Mouse (Mus musculus) kidney, postnatal 14 days (tissue): ENCODE measurements around the gene Isoc2b.
A peak's percentile ranks its signal among the peaks of the same experiment; 100 is the strongest.
"Not testable (repeated sequence)": the region's sequence is repeated elsewhere in the genome, so short reads cannot be mapped to it uniquely, and the experiment has no call there.

Experiments used
- DNase-seq: peaks from one replicate; pipeline ENCODE4 v3.0.0; 2022; ENCODE audit warnings: mixed read lengths

Gene Isoc2b

GRCm38 (mm10) chr7:4835631-4836327 is 34.3 kb downstream of the Isoc2b start:
- DNase-seq, result peak; percentile 38

- no peak for DNase-seq
Observed at GRCm38 (mm10) chr7:4830476-4830875, 39.6 kb downstream of the Isoc2b start.

DNA sequence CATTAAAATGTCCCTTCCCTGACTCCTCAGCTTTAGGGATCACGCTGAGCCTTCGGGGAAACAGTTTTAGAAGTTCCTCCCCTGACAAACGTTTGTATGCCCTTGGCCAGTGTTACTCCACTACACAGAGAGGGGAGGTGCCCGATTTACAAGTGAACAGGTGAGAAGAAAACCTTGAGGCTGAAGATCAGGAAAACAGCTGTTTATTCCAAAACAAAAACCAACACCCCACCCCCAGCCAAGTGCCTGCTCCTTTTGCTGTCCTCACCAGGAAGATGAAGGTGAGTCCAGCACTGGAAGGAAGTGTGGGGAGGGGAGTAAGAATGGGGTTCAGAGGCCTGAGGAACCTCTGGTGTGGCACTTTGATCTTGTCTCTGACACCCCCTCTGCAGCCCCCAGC is 44.7 kb downstream of the Isoc2b start:
- no peak for DNase-seq

DNA sequence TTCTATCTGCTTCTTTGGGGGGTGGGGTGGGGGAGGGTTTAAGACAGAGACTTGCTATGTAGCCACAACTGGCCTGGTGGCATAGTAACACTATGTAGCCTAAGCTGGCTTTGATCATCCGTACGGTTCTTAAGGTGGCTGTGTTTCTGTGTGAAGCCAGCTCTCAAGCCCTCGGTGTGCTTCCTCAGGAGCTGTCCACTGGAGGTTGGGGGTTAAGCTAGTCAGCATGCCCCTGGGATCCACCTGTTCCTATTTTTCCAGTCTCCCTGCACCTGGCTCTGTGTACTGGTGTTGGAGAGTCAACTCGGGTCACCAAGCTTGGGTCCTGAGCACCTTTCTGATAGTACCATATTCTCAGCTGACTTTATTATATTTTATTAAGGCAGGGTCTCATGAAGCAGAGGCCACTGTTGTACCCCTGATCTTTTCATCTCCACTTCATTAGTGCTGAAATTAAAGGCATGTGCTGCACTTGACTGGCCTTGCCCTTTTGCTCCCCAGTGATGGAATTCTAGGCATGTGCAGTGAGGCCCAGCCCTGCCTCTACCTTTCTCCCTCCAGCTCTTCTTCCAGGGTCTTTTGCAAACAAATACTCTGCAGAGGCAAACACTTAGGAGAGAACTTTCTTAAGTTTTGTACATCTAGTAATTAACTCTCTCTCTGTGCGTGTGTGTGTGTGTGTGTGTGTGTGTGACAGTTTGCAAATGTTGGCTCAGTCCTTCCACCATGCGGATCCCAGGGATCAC is 47.7 kb downstream of the Isoc2b start:
- peak; percentile 43 for DNase-seq

GRCm38 (mm10) chr7:4821690-4822089 is 48.4 kb downstream of the Isoc2b start:
- no peak for DNase-seq

DNA sequence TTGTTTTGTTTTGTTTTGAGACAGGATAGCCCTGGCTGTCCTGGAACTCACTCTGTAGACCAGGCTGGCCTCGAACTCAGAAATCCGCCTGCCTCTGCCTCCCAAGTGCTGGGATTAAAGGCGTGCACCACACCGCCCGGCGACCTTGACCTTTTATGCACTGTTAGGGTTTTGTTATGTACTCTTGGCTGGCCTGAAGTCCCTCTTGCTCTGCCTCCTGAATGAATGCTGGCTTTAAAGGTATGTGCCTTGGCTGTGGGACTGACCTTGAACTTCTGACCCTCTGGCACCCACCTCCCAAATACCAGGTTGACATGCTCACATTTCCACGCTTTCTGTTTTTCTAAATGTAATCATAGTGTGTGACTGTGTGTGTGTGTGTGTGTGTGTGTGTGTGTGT is 49.1 kb downstream of the Isoc2b start:
- not testable (repeated sequence) for DNase-seq

DNA sequence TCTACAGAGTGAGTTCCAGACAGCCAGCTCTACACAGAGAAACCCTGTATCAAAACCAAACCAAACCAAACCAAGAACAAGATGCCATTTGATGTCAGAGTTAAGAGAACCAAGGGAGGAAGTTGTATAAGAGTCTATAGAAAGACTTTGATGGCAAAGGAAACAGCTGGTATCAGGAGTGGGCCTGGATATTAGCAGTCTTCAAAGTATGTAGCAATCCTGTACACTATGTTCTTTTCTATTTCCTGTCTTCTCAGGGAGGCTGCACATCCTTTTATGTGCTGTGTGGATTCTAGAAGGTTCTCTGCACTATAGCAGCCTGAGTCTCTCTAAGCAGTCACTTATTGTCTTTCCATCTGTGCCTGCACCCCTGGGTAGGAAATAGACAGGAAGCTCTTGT is 53.5 kb downstream of the Isoc2b start:
- no peak for DNase-seq

DNA sequence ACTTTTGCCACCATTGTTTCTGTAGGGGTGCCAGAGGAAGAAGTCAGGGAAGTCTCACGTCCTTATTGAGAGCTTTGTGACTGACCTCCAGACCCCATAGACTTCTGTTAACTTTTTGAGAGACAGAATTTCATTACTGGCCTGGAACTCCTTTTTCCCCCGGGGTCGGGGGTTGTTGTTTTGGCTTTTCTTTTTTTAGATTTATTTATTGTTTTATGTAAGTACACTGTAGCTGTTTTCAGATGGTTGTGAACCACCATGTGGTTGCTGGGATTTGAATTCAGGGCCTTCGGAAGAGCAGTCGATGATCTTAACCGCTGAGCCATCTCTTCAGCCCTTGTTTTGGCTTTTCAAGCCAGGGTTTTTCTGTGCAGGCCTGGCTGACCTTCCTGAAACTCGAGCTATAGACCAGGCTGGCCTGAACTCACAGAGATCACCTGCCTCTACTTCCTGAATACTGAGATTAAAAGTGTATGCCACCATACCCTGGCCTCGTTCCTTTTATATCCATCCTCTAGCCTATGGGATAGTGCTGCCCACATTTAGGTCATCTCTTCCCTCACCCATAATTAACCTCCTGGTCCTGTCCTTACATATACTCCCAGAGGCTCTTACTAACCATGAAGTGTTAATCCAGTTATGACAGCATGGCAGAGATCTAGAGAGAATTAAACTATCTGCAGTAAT is 56.8 kb downstream of the Isoc2b start:
- no peak for DNase-seq

- DNase-seq, result peak; percentile 99
Observed at GRCm38 (mm10) chr7:4812303-4813104, 57.6 kb downstream of the Isoc2b start, which contains the start of gene Ube2s. Gene Ube2s (minus strand): TSS chr7:4812590.

DNA sequence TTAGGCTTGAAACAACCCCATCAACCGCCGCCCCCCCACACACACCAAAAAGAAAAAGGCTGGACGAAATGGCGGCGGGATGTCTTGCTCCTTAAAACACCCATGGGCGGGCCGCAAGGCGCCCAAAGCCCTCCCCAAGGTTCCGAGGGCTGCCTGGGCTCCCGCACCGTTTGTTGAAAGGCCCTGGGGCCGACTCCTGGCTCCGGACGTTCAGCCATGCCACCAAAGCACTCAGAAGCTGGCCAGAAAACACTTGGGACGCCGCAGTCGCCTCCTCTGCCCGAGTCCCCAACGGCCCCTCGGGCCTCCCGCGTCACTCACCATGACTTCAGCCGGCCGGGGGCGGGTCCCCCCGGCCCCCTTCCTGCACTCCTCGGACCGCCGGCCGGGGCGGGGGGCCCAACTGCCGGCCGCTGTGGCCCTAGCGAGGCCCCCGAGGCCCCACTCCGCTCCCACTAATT is 58.2 kb downstream of the Isoc2b start:
- no peak for DNase-seq

- not testable (repeated sequence) for DNase-seq
Observed at GRCm38 (mm10) chr7:4811131-4811530, 58.9 kb downstream of the Isoc2b start.

- peak; percentile 52 for DNase-seq
Observed at GRCm38 (mm10) chr7:4806716-4807115, 63.3 kb downstream of the Isoc2b start.

DNA sequence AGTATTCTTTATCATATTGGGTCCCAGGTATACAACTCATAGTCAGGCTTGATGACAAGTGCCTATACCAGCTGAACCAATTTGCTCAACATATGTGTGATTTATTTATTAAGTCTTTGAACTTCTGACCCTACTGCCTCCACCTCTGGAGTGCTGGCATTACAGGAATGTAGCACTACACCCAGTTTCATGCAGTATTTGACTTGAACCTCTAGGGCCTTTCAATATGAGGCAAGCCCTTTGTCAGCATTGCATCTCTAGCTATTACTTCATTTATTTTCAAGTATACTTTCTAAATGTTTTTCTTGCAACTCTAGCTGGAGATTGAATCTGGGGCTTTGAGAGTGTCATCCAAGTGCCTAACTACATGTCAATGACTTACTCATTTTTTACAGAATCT is 67.8 kb downstream of the Isoc2b start:
- no peak for DNase-seq

- peak; percentile 53 for DNase-seq
Observed at GRCm38 (mm10) chr7:4795767-4796433, 74.2 kb downstream of the Isoc2b start.
